Mouse (Mus musculus) MEL (cell line): Measurements from ENCODE around the gene Spsb1.

Experiments used
- ELF1 ChIP-seq: IDR thresholded peaks from 2 replicates; pipeline ENCODE4 v1.6.1; 2014; ENCODE audit warnings: low read depth, mild to moderate bottlenecking, inconsistent platforms, low read length, improper control_type of control experiment, moderate library complexity
- EP300 ChIP-seq, 2 experiments: IDR thresholded peaks; 2 replicates each; pipeline ENCODE4 v1.6.1; 2011; ENCODE audit warnings: improper control_type of control experiment in 2 of 2, low read length in 2 of 2, low read depth in 1 of 2, mild to moderate bottlenecking in 1 of 2
- GABPA ChIP-seq: IDR thresholded peaks from 2 replicates; pipeline ENCODE4 v1.6.1; 2012; ENCODE audit warnings: low read depth, mild to moderate bottlenecking, inconsistent platforms, low read length, improper control_type of control experiment, moderate library complexity
- MXI1 ChIP-seq: IDR thresholded peaks from 2 replicates; pipeline ENCODE4 v1.6.1; 2011; ENCODE audit warnings: mild to moderate bottlenecking, low read depth, low read length, improper control_type of control experiment

DNA sequence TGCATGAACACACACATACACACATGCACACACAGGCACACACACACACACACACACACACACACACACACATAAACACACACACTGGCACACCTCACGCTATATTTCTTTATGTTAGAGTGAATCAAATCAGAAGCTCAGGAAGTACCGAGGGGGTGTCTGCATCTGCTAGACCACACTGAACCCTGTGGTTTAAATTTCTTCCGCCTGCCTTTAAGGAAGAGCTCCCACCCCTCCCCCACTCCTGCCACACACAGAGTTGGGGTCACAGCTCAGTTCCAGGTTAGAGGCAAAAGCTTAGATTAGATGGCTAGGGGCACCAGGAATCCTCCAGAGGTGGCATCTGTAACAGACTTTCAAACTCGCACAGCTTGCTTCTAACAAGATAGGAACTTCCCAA lies 42.4 kb downstream of the Spsb1 start:
- TF ChIP-seq GABPA (no peak), EP300 (IDR thresholded peaks at IDR 0.05; ENCODE audit: low read depth in 1 of 2, low read length in 2 of 2) (no peak), ELF1 (no peak), MXI1 (no peak)
